Mouse (Mus musculus) embryonic facial prominence, embryonic 12.5 days (tissue): ENCODE measurements around the gene Slc15a3. TPM values are rescaled to one million over a fixed set of nuclear protein-coding genes. Genes with fewer than 3 reads are reported as not detected.

Experiments
- ATAC-seq: fragments of 200-750 bp; cut with Nextera tagmentation; 2 replicates; pipeline ENCODE4 v1.8.0; 2017; ENCODE audit not compliant: insufficient number of reproducible peaks, insufficient read depth, low FRiP score, low TSS enrichment
- H3K27ac ChIP-seq: fragments of 300-500 bp; sonication (generic); 2 replicates; pipeline ENCODE4 v1.5.1; 2016; ENCODE audit warnings: mild to moderate bottlenecking
- H3K27me3 ChIP-seq: fragments of 300-500 bp; sonication (generic); 2 replicates; pipeline ENCODE4 v1.6.1; 2016; ENCODE audit warnings: mild to moderate bottlenecking, moderate library complexity
- H3K36me3 ChIP-seq: fragments of 300-500 bp; sonication (generic); 2 replicates; pipeline ENCODE4 v1.6.1; 2016; ENCODE audit warnings: mild to moderate bottlenecking
- H3K4me1 ChIP-seq: fragments of 300-500 bp; sonication (generic); 2 replicates; pipeline ENCODE4 v1.6.1; 2016
- H3K4me2 ChIP-seq: fragments of 300-500 bp; sonication (generic); replicated peaks from 2 replicates; pipeline ENCODE4 v1.6.1; 2016; ENCODE audit warnings: mild to moderate bottlenecking, moderate library complexity
- H3K4me3 ChIP-seq: fragments of 300-500 bp; sonication (generic); 2 replicates; pipeline ENCODE4 v1.5.1; 2016; ENCODE audit warnings: mild to moderate bottlenecking
- H3K9ac ChIP-seq: fragments of 300-500 bp; sonication (generic); 2 replicates; pipeline ENCODE4 v1.6.1; 2016; ENCODE audit warnings: mild to moderate bottlenecking, moderate library complexity
- H3K9me3 ChIP-seq: fragments of 300-500 bp; sonication (generic); 2 replicates; pipeline ENCODE4 v1.6.1; 2016; ENCODE audit warnings: mild to moderate bottlenecking, moderate library complexity
- WGBS: fragments of 180-500 bp; shearing (Covaris S2); methylation state at CpG from one replicate; pipeline ENCODE4 v1.1.7; 2016; 5-methylcytosine and 5-hydroxymethylcytosine counted together
- polyA plus RNA-seq: library from polyadenylated mRNA; unstranded; fragments of >200 nt; fragmentation: Nextera tagmentation; extraction: Ambion mirVana; gene quantifications from 2 replicates; pipeline ENCODE4 v1.2.1, GENCODE M21; 2016

Gene Slc15a3
- polyA plus RNA-seq, 1 experiment from 2014 or later, result 0.27 TPM

DNA sequence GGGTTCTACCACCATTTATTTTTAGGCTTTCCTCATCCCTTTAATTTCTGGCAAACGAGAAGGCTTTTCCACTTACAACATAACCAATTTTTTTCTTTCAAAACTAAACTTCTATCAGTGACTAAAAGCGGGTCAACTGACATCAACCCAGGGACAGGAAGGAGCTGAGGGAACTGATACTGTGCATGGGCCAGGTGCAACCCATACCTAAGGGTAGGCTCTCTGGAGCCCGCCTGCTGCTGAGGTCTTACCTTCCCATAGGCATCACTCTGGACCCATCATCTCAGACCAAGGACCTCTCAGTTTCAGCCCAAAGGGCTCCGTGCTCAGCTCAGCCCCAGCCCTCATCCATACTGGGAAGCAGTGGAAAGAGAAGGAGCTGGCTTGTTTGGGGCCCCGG is 11.2 kb upstream of the Slc15a3 start:
- no peaks in the 10 kb centered on the region for H3K4me1 ChIP-seq
- H3K27me3 ChIP-seq, result no peaks in the 10 kb centered on the region
- no peaks in the 10 kb centered on the region for H3K9me3 ChIP-seq
- H3K4me2 ChIP-seq, result no peak overlapping the region
- no peak for ATAC-seq
- H3K9ac ChIP-seq, result no peak overlapping the region
- H3K27ac ChIP-seq, result no peak overlapping the region
- WGBS, result 90% methylated on average over 5 of the region's 5 CpGs
- no peaks in the 10 kb centered on the region for H3K36me3 ChIP-seq
- H3K4me3 ChIP-seq, result no peak overlapping the region

DNA sequence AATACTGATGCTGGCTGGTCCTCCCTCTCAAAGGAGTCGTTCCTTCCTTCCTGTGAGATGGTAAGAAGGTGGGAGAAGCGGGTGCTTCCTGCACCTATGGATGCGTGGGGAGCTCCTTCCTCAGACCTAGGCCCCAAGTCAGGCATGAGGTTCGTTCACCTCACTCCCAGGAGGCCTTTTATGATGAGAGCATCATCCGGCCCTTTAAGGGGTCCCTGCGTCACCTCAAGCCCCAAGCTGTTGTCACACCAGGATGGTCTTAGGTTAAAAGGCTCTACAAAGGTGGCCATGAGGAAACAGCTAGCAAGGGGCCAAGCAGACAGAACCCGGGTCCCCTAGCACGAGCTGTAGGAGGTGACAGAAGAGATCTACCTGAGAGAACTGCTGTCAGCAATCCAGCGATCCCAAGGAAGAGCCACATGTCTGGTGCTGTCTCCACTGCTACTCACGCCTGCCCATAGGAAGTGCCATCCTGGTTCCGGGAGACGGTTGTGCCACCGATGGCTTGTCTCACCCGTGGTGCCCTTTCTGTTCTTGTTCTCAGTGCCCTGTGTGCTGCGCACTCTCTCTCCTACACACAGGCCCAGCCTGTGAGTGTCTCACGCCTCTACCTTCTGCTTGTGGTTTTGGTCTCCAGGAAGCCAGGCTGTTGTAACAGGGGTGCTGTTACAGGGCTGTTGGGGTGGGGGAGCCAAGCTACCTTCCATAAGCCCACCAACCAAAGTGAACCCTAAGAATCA is 9.9 kb upstream of the Slc15a3 start, which contains the start of gene Cd6:
TSS of gene Cd6 (minus strand) at position 623 of the 740 bp plus-strand sequence.
- Histone ChIP-seq H3K36me3 (no peaks in the 10 kb centered on the region), H3K27me3 (no peaks in the 10 kb centered on the region), H3K9me3 (no peaks in the 10 kb centered on the region), H3K4me2 (no peak within 1 kb of the TSS), H3K9ac (no peak within 1 kb of the TSS), H3K27ac (no peak within 1 kb of the TSS), H3K4me3 (no peak within 1 kb of the TSS), H3K4me1 (no peaks in the 10 kb centered on the region)
- ATAC-seq, result no peak
- 88% methylated on average over 16 of the region's 16 CpGs for WGBS

DNA sequence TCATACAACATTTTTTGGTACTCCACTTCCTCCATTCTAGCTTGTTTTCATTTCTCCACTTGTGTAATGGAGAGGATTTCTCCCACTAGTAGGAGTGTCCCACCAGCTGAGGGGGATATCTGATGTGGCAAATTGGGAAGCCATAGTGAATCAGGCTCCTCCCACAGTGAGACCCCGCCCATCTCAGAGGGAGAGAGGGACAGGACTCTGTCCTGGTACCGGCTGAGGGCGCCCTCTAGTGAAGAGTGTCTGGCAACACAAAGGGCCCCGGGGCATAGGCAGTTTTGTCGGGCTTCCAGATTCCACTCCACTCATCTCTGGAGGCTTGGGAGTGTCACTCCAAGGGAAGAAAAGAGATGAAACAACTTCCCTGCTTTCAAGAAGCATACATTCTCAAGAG is 8.1 kb upstream of the Slc15a3 start:
- H3K9ac ChIP-seq, result no peak overlapping the region

DNA sequence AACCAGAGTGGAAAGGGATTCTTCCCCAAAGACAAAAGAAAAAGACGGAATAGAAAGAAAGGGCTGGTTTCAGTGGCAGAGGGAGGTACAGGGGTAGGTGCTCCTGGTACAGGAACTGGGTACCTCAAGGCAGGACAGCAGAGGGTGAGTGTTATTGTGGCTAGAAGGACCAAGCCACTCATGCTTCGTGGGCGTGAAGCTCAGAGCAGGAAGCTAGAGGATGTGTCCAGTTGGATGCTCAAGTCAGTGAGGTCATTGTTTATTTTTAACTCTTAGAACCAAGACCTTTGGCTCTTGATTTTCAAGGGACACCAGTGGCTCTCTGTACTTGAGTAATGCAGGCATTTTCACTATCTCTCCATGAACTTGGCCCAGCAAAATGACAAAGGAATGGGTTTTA is 7.5 kb upstream of the Slc15a3 start:
- Histone ChIP-seq H3K9ac (no peak overlapping the region), H3K4me1 (no peaks in the 10 kb centered on the region), H3K36me3 (no peaks in the 10 kb centered on the region), H3K4me3 (no peak overlapping the region), H3K4me2 (no peak overlapping the region), H3K27ac (no peak overlapping the region), H3K27me3 (no peaks in the 10 kb centered on the region), H3K9me3 (no peaks in the 10 kb centered on the region)
- WGBS, result 75% methylated on average over 3 of the region's 3 CpGs
- ATAC-seq, result no peak

More for the DNA sequence above, 8.1 kb upstream of the Slc15a3 start:
- Histone ChIP-seq H3K27ac (no peak overlapping the region), H3K27me3 (no peaks in the 10 kb centered on the region), H3K9me3 (no peaks in the 10 kb centered on the region), H3K4me2 (no peak overlapping the region), H3K4me1 (no peaks in the 10 kb centered on the region), H3K36me3 (no peaks in the 10 kb centered on the region), H3K4me3 (no peak overlapping the region)
- ATAC-seq, result no peak
- 10% methylated on average over 5 of the region's 5 CpGs for WGBS

DNA sequence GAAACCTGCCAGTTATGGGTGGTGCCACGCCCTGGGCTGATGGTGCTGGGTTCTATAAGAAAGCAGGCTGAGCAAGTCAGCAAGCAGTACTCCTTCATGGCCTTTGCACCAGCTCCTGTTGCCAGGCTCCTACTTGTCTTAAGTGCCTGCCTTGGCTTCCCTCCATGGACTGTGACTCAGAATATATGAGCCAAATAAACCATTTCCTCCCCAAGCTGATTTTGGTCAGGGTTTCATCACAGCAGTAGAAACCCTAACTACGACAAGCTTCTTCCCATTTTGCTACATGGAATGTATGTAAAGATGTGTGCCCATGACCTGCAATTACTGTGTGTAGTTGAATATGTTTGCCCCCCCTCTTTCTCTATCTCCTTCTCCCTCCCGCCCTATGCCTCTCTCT is 5.9 kb upstream of the Slc15a3 start:
- no peak for ATAC-seq
- H3K27ac ChIP-seq, result no peak overlapping the region
- no peak overlapping the region for H3K4me2 ChIP-seq
- 82% methylated on average over 3 of the region's 3 CpGs for WGBS
- no peaks in the 10 kb centered on the region for H3K4me1 ChIP-seq
- no peaks in the 10 kb centered on the region for H3K9me3 ChIP-seq
- H3K36me3 ChIP-seq, result no peaks in the 10 kb centered on the region
- no peak overlapping the region for H3K4me3 ChIP-seq
- no peaks in the 10 kb centered on the region for H3K27me3 ChIP-seq
- no peak overlapping the region for H3K9ac ChIP-seq

DNA sequence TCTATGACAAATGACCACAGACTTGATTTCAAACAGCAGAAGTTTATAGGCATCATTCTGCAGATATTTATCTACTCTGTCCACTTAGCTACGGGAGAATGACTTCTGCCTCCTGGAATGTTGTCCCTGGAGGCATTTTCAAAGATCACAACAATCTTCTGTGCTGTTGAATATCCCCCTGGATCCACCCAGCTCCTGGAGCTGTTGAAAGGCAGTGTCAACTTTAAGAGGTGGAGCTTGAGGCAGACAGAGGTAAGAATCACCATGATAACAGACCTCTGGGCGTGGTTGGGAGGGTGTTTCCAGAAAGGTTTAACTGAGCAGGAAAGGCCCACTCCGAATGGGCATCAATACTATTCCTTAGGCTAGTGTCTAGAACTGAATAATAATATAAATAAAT is 3.9 kb upstream of the Slc15a3 start:
- Histone ChIP-seq H3K4me1 (no peaks in the 10 kb centered on the region), H3K9me3 (no peaks in the 10 kb centered on the region), H3K27ac (no peak overlapping the region), H3K4me3 (no peak overlapping the region), H3K36me3 (no peaks in the 10 kb centered on the region), H3K4me2 (no peak overlapping the region), H3K9ac (no peak overlapping the region), H3K27me3 (no peaks in the 10 kb centered on the region)
- ATAC-seq, result no peak
- WGBS, result 37% methylated on average over 3 of the region's 3 CpGs

DNA sequence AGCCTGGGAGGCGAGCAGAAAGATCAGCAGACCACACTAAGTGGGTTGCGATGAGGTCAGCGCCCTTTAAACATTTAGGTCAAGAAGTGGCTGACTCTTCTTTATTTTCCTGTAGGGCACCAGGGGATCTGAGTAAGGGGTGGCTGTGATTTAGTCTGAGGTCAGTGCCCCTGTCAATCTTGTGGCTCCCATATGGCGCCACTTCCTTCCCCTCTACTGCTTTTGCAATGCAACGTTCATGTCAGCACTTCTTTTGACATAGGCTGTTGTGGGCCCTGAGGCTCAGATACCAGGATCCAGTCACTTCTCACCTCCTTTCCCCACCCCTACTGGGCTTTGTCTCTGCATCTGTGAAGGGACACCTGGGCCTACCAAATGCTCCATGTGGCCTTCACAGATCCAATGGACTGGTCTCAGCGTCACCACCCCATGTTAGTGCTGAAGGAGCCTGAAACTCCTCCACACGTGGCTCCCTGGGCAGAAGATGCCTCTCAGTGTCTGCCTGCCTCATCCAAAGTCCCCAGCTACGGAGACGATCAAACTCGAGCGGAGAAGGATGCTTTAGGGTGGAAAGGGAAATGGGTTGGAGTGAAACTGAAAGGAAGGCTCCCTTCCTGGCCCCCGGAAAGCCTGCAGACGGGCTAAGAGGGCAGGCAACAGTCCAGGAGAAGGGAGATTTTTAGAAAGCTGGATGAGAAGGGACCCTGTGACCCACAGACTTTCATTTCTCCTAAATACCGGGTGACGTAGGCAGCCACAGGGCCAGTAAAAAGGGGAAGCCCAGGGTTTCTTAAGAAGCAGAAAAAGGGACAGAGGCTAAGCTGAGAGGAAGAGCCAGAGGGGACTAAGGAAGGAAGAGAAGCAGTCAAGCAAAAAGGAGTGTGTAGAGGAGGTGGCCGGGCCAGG is 2.4 kb downstream of the Slc15a3 start:
- Histone ChIP-seq H3K9me3 (no peaks in the 10 kb centered on the region), H3K36me3 (no peaks in the 10 kb centered on the region), H3K27ac (no peak overlapping the region), H3K4me1 (peaks cover 5% of the 10 kb centered on the region; the same call in 1 of the 2 replicates), H3K4me2 (no peak overlapping the region), H3K9ac (no peak overlapping the region), H3K4me3 (no peak overlapping the region), H3K27me3 (no peaks in the 10 kb centered on the region)
- ATAC-seq, result no peak
- WGBS, result 26% methylated on average over 16 of the region's 16 CpGs

DNA sequence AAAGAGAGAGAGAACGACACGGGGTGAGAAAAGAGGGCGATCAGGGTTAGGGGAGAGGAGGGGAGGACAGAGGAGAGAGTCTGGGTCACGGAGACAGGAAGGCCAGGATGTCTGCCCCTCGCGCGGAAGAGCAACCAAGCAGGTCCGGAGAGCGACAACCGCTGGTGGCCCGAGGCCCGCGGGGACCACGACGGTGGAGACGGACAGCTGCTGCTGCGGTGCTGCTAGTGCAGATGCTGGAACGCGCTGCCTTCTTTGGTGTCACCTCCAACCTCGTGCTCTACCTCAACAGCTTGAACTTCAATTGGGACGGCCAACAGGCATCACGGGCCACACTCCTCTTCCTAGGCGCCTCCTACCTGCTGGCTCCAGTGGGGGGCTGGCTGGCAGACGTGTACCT is 3.4 kb downstream of the Slc15a3 start:
- no peaks in the 10 kb centered on the region for H3K36me3 ChIP-seq
- no peak overlapping the region for H3K4me3 ChIP-seq
- no peak overlapping the region for H3K4me2 ChIP-seq
- WGBS, result 40% methylated on average over 24 of the region's 24 CpGs
- H3K9me3 ChIP-seq, result no peaks in the 10 kb centered on the region
- H3K4me1 ChIP-seq, result peaks cover 5% of the 10 kb centered on the region; the same call in 1 of the 2 replicates
- no peak overlapping the region for H3K9ac ChIP-seq
- no peak for ATAC-seq
- no peak overlapping the region for H3K27ac ChIP-seq
- H3K27me3 ChIP-seq, result no peaks in the 10 kb centered on the region

DNA sequence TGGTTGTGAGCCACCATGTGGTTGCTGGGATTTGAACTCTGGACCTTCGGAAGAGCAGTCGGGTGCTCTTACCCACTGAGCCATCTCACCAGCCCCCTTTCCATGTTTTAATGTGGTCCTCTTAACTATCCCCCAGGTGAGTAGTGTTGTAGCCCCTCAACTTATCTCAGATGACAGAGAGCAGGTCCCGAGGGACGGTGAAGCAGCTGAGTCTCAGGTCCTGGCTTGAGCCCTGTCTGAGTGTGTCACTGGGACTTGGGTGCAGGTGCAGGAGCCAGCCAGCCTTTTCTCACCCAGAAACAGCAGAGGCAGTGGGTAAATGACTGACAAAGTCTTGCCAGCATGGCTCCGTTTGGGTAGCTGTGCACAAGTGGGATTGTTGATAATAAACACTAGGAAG is 4.7 kb downstream of the Slc15a3 start:
- Histone ChIP-seq H3K27me3 (no peaks in the 10 kb centered on the region), H3K27ac (no peak overlapping the region), H3K4me2 (no peak overlapping the region), H3K36me3 (no peaks in the 10 kb centered on the region), H3K4me1 (peaks cover 5% of the 10 kb centered on the region; the same call in 1 of the 2 replicates), H3K9ac (no peak overlapping the region), H3K4me3 (no peak overlapping the region), H3K9me3 (no peaks in the 10 kb centered on the region)
- WGBS, result 91% methylated on average over 5 of the region's 5 CpGs
- no peak for ATAC-seq

DNA sequence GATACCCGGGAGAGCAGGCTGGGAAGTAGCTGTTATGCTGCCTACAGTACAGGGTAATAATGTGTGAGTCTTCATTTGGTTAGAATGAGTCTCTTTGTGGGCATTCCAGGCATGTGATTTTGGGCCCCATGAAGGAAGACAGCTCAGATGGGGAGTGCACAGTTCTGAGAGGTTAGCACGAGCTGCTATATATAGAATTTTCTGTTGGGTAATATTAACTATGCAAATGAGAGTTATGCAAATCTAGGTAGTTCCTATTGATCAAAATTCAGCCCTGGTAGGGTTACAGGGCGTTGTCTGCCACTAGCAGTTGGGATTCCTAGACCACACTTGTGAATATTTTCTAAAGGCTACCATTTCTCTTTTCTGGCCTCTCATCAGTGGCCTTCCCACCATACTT is 5.9 kb downstream of the Slc15a3 start:
- 89% methylated on average over 3 of the region's 3 CpGs for WGBS
- no peaks in the 10 kb centered on the region for H3K36me3 ChIP-seq
- ATAC-seq, result no peak

DNA sequence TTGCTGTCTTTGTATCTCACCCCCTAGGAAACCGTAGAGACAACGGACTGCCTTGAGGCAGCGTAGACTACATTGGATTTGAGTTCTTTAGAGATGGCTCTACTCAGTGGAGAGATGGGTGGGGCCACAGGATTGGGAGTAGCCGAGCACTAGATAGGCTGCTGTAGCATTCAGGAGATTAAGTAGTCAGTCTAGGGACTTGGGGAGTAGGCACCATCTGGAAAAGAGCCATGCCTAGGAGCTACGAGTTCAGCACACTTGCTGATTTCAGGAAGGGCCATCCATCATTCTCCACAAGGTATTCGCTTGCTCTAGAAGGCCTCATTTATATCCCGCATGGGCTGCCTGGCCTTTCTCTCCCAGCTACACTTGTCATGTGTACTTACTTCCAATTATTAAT is 6.6 kb downstream of the Slc15a3 start:
- Histone ChIP-seq H3K4me1 (peaks cover 5% of the 10 kb centered on the region; the same call in 1 of the 2 replicates), H3K9ac (no peak overlapping the region), H3K4me2 (no peak overlapping the region), H3K27ac (no peak overlapping the region), H3K4me3 (no peak overlapping the region), H3K9me3 (no peaks in the 10 kb centered on the region), H3K36me3 (no peaks in the 10 kb centered on the region), H3K27me3 (no peaks in the 10 kb centered on the region)
- WGBS, result 74% methylated on average over 7 of the region's 7 CpGs
- ATAC-seq, result no peak

More for the DNA sequence above, 5.9 kb downstream of the Slc15a3 start:
- Histone ChIP-seq H3K4me3 (no peak overlapping the region), H3K4me1 (peaks cover 5% of the 10 kb centered on the region; the same call in 1 of the 2 replicates), H3K4me2 (no peak overlapping the region), H3K27ac (no peak overlapping the region), H3K9me3 (no peaks in the 10 kb centered on the region), H3K9ac (no peak overlapping the region), H3K27me3 (no peaks in the 10 kb centered on the region)
